Mouse (Mus musculus) kidney, adult 2 months (tissue): ENCODE measurements around the gene Olfr644.

Experiments
- CTCF ChIP-seq: fragments of 200-500 bp; conservative IDR thresholded peaks from 2 replicates; pipeline ENCODE4 v1.5.1; 2011; ENCODE audit warnings: low read depth, mild to moderate bottlenecking, control low read depth, low read length, moderate library complexity, mixed read lengths; ENCODE audit not compliant: insufficient read depth, insufficient read length
- POLR2A ChIP-seq: fragments of 200-500 bp; IDR thresholded peaks from one replicate; pipeline ENCODE4 v1.6.1; 2011; ENCODE audit warnings: low read depth, low read length, control low read depth

DNA sequence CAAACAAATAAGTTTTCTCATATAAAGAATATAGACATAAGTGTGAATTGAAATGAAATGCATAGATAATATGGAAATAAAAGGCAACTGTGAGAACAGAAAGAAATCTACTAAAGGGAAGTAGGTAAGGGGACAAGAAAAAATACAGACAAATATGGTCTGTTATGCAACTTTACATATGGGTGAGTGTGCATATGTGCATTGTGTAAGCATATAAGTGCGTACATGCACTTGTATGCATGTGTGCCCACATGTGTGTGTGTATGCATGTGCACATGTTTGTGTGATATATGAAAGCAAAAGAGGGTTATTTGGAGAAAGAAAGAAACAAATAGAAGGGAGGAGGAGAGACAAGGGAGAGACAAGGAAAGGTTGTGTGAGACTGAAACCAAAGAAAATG is 52.7 kb downstream of the Olfr644 start:
- TF ChIP-seq CTCF (no peak), POLR2A (no peak)
